Mouse (Mus musculus): ENCODE results near the gene Aebp1.

Aebp1 gene

GRCm38 (mm10) chr11:5861678-5862393 lies at the start of gene Aebp1:
Gene Aebp1, plus strand, starts transcription at chr11:5861947.
- peak; percentile 43 for DNase-seq

GRCm38 (mm10) chr11:5813381-5813780 lies 48.4 kb upstream of the Aebp1 start:
- no peak for DNase-seq

- no peak for DNase-seq
These were observed 42.5 kb upstream of the Aebp1 start for GRCm38 (mm10) chr11:5819223-5819622.

GRCm38 (mm10) chr11:5825432-5825831 lies 36.3 kb upstream of the Aebp1 start:
- no peak for DNase-seq

GRCm38 (mm10) chr11:5827931-5828330 lies 33.8 kb upstream of the Aebp1 start:
- DNase-seq = no peak

GRCm38 (mm10) chr11:5828509-5829191 lies 33.1 kb upstream of the Aebp1 start:
- no peak for DNase-seq

GRCm38 (mm10) chr11:5829327-5829726 lies 32.4 kb upstream of the Aebp1 start:
- no peak for DNase-seq

GRCm38 (mm10) chr11:5834506-5834905 lies 27.2 kb upstream of the Aebp1 start:
- DNase-seq = no peak

GRCm38 (mm10) chr11:5835057-5835456 lies 26.7 kb upstream of the Aebp1 start:
- DNase-seq = no peak

- peak; percentile 38 for DNase-seq
These were observed 25.6 kb upstream of the Aebp1 start for GRCm38 (mm10) chr11:5836126-5836525.

- peak; percentile 97 for DNase-seq
These were observed 24.2 kb upstream of the Aebp1 start, which contains the start of gene Polm for GRCm38 (mm10) chr11:5837251-5838246. Gene Polm, minus strand, starts transcription at chr11:5838016.

GRCm38 (mm10) chr11:5840346-5840745 lies 21.4 kb upstream of the Aebp1 start:
- DNase-seq = no peak

- no peak for DNase-seq
These were observed 20.0 kb upstream of the Aebp1 start for GRCm38 (mm10) chr11:5841751-5842150.

- DNase-seq = no peak
These were observed 18.6 kb upstream of the Aebp1 start for GRCm38 (mm10) chr11:5843131-5843530.

GRCm38 (mm10) chr11:5846639-5847345 lies 15.0 kb upstream of the Aebp1 start:
- peak; percentile 94 for DNase-seq

- no peak for DNase-seq
These were observed 13.0 kb upstream of the Aebp1 start for GRCm38 (mm10) chr11:5848741-5849140.

- DNase-seq = no peak
These were observed 12.4 kb upstream of the Aebp1 start for GRCm38 (mm10) chr11:5849316-5849715.

- DNase-seq = no peak
These were observed 11.3 kb upstream of the Aebp1 start for GRCm38 (mm10) chr11:5850452-5850851.

- DNase-seq = no peak
These were observed 10.6 kb upstream of the Aebp1 start for GRCm38 (mm10) chr11:5851021-5851736.

- DNase-seq = no peak
These were observed 9.4 kb upstream of the Aebp1 start for GRCm38 (mm10) chr11:5852314-5852713.

GRCm38 (mm10) chr11:5855481-5855880 lies 6.3 kb upstream of the Aebp1 start:
- DNase-seq = no peak

GRCm38 (mm10) chr11:5855902-5856301 lies 5.8 kb upstream of the Aebp1 start:
- DNase-seq = peak; percentile 25
